Mouse (Mus musculus) cerebellum, postnatal 14 days (tissue): Measurements from ENCODE around the gene Slc8a3.

Source experiments
- DNase-seq, 2 experiments: peaks; one replicate each; pipeline ENCODE4 v3.0.0; 2021; ENCODE audit warnings: mixed read lengths in 2 of 2

Slc8a3 gene

DNA sequence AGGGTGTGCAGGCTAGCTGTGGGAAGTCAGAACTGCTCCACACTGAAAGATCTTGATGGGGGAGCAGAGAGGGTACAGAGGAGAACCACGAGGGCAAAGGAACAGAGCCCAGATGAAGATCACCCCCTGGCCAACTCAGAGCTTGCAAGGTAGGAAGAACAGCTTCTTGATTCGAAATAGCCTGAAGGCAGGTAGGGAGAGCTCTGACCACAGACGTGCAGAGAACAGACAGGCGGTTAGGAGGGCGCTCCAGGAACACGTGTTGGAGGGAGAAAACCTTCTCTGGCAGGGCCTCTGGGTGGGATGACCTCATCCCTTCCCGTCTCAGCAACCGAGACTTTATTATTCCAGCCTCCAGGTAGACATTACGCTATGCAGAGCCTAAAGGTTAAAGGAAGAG lies 157.7 kb downstream of the Slc8a3 start:
- no peak for DNase-seq

DNA sequence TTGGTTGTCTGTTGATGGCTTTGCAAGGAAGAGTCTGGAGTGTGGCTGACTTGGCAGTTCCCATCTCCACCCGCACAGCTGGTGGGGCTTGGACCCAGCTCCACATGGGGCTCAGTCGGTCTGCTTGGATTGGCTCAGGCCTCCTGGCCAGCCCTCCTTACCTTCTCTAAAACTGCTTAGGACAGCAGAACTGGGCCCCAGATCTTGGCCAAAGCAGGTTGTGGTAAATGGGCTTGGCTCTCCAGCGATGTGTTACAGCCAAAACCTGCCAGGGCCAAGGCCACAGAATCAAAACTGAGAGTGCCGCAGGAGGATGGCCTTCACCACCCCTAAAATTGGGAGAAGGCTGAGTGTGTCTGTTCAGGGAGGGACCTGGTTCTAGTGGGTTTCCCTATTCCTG lies 159.1 kb downstream of the Slc8a3 start:
- DNase-seq: peak; percentile 48 to 64

DNA sequence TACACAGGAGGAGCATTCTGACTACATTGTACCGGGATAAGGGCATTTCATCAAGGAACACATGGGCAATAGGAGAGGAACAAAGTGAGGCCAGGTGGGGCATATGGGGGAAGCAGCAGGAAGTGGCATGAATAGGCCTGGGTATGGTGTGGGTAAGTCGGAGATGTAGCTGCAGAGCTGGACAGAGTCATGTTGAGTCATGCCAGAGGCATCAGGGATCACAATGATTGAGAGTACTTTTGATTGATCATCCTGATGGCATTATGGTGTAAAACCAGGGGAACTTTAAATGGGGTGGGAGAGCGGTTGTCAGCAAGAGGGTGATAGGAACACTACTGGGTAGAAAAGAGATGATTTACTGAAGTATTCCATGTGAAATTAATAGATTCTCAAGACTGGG lies 160.0 kb downstream of the Slc8a3 start:
- peak in 1 of 2 experiments; percentile 41 for DNase-seq

DNA sequence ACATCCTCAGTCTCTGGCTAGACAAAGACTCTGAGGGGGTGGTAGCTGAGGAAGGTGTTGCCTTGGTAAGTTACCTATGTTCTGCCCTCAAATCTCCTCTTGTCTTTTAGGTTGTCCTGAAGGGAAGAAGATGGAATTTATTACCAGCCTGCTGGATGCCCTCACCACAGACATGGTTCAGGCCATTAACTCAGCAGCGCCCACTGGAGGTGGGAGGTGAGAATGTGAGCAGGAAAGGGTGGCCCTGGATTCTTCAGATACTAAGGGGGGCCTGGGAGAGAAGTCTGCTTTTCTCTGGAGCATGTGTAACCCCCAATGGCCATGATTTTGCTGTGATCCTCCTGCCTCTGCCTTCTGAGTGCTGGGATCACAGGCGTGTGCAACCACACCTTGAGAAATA lies 162.9 kb downstream of the Slc8a3 start:
- peak in 1 of 2 experiments; percentile 32 for DNase-seq

DNA sequence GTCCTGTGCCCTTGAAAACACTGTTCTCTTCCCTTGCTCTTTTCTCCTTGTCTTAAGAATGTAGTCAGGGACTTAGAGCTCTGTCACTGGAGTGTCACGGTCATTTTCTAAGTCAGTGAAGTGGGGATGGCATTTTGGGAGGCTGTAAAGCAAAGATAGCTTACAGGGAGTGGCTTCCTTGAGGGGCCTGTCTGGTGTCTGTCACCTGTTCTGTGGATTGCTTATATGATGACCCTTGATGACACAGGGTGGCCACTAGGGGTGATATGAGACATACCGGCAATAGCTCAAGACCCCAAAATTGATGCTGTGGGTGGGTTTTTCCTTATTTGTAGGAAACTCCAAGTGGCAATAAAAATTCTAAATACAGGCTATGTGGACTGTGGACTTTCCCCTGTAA lies 164.5 kb downstream of the Slc8a3 start:
- DNase-seq: no peak

DNA sequence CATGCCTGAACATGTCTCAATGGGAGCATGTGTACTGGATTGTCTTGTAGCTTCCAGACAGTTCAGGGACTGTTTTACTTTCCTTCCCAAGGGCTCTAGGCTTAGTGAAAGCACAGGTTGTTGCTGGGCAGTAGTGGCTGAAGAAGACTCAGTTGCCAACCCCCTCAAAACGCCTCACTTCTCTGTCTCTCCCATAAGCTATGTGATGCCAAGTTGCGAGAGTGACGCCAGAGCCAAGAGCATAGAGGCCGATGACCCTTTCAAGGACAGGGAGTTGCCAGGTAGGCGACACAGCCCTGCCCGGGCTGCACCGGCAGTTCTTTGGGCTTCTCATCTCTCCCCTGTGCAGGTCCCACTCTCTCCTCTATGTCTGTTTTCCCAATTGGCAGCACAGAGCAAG lies 164.9 kb downstream of the Slc8a3 start:
- no peak for DNase-seq

DNA sequence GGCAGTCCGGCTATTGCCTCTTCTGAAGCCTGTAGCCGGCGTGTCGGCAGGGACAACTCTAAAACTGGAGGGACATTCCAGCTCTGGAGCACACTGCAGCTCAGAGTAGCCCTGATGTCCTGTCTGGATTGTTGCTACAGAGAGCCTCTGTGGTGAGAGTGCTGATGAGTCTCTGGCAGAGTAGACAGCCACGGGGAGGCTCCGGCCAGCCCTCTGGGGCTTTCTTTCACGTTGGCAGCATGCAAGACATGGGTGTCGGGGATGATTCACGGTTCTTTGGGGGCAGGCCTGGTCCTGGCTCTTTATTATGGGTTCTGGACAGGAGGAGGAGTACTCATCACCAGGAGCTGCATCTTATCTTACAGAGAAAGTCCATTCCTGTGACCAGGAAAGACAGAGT lies 165.8 kb downstream of the Slc8a3 start:
- DNase-seq: no peak

DNA sequence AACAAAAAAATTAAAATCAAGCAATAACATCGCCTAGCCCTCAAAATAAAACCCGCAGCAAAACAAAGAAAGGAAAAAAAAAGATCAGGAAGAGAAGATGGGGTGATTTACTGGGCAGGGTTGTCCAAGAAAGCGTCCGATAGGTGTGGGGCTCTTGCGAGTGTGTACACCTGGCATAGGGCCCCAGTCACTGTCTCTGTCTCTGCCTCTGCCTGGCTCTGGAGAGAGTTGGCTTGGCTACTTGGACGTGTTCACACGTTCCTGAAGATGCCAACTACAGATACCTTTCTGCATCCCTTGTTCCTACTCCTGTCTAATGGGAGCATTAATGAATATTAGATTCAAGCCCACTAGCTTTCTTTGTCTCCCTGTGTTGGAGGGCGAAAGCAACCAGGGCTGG lies 166.4 kb downstream of the Slc8a3 start:
- peak in 1 of 2 experiments; percentile 41 for DNase-seq

DNA sequence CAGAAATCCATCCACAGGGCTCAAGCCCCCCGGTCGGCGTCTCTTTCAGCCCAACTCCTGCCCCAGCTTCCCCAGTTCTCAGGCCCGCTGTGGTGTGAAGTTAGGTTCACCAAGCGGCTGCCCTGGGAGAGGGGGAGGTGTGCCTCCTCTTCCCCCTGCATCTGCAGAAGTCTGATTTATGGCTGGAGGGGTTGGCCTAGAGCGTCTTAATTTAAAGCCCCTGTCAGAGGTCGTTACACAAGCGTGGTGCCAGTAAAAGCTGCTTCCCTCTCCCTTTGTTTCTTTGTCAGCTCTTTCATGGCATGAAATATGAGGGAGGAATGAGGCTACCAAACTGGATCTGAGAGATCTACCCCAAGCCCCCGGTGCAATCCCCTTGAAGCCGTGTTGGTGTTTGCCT lies 166.9 kb downstream of the Slc8a3 start:
- DNase-seq: no peak

DNA sequence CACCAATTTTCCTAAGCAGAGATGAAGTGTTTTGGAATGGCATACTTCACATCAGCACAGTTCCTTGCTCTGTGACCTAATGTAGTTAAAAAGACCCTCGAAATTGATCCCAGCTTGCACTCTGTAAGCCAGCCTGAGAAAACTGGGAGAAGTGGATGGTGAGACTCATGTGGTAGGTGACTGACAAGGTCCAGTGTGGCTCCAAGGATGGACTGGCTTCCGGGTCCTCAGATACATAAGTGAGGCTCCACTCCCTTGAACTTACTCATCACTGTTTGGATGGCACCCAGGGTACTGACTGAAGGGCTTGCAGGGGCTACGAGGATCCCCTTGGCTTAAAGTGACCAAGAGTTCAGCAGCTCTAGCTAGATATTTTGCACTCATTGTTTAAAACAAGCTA lies 169.4 kb downstream of the Slc8a3 start:
- no peak for DNase-seq

DNA sequence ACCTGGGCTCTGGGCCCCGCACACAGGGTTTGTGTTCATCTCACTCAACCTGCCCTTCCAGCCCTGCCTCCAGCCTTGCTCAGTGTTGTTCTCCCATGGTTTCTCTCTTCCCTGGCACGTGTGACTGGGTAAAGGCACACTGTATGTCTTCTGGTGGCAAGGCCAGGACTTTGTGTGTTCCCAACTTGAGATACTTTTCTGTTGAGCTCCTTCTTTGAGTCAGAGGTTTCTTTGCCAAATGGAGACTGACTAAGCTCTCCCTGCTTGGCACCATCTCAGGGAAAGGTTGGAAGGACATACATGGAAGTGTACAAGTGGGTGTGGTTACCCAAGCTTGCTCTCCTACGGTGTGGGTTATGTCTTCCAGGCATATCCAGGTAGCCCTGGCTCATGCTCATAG lies 169.8 kb downstream of the Slc8a3 start:
- DNase-seq: no peak

DNA sequence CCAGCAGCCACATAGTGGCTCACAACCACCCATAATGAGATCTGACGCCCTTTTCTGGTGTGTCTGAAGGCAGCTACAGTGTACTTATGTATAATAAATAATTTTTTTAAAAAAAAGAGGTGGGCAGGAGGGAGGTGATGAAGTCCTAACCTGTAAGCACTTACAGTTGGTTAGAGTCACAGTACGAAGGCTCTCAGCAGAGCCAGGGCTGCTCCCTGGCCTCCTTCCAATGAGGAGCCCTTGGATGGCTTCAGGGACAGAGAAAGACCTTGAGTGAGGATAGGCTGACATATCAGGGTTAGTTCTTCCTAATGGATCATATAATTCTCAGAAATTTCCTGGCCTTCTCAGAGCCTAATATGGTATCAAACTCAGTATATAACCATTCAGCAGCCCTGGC lies 171.7 kb downstream of the Slc8a3 start:
- DNase-seq: no peak

DNA sequence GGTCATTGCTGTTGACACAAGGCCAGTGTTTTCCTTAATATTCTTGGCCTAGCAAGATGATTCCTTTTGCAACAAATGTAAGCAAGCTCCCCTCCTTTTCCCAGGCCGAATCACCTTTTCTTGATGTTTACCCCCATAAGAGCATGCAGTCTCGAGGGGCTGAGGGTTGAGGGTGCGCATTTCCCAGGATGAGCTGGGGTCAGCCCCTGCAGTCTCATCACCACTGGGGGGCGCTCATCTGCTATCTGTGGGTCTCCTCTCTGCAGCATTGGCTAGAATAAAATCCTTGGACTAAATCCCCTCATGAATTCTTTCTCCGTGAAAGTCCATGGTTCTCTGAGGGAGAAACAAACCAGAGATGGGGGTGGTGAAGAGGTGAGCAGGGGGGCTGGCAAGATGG lies 172.1 kb downstream of the Slc8a3 start:
- peak; percentile 47 to 73 for DNase-seq

DNA sequence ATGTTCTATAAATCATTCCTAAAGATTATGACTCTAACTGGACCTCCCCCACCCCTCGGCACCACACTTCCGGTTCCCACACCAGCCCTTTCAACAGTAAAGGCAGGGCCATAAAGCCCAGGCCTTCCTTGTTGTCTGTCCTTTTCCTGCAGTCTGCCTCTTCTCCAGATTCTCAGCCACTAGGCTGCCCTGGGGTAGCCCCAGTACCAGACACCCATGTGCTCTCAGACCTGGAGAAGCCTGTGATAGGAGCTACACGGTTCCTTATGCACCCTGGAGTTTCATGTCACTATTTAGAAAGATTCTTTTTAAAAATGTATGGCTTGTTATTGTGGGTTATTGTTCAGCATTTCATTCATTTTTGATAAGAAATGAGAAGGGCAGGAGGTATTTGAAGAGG lies 172.6 kb downstream of the Slc8a3 start:
- DNase-seq: no peak

DNA sequence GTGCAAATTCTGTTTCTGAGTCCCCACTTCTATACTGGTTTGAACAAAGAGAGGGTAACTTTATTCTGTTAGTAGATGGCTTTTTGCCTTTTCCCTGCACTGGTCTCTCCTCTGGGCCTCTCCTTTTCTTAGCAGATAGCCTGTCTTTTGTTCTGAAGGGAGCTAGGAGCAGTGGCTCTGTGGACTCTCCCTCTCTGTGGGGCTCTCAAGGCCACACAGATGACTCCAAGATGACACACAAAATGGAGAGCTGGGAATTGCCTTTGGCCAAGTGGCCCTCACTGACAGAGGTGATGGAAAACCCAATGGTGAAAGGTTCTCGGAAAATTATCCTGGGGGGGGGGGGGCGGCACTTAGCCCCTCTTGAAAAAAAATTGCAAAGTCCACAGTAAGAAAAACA lies 173.0 kb downstream of the Slc8a3 start:
- no peak for DNase-seq

DNA sequence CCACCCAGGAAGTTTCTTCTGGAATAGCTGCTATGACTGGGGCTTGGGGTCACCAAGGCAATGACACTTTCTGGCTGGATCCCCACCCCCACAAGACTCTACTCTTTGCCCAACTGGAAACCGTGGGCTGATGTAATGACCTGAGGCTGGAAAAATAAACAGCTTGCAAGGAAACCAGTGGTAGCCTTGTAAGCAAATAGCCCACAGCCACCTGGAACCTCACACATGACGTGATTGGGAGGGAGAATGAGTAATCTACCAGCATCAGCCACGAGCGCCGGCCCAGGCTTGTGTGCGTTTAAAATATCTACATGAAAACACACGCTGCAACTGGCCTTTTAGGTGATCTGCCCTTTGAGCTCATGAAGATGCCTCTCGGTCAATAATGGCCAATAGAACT lies 176.1 kb downstream of the Slc8a3 start:
- DNase-seq: no peak

DNA sequence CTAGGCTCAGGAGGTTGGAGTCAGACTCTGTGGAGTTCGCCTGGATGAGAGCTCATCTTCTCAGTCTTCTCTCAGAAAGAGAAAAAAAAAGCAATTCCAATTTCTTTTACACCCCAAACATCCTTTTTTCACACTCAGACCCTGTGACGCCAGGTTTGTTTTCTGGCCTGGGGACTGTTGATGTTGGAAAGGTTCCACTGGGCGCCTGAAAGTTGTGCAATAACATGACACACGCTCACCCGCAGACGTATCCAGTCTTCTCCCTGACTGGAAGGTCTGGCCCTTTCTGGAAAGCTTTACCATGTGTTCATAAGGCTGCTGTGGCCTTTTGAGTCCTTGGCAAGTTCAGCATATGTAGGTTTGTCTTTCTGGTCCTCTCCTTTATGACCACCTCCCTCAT lies 177.3 kb downstream of the Slc8a3 start:
- no peak for DNase-seq

DNA sequence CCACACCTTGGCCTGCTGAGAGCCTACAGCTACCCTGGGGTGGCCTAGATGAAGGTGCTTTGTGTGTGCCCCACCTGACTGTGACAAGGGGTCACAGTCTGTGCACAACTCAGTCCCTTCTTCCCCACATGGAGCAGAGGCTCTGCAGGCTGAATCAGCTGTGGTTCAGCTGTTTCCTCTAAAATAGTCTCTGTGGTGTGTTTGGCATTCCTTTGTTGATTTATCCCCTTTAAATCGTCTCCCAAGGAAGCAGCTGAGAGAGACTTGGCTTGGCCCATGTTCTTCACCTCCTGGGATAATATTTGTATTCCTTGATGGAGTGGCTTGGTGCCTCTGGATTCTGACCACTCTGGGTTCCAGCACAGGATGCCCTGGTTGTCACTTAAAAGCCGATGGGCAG lies 180.9 kb downstream of the Slc8a3 start:
- DNase-seq: no peak

DNA sequence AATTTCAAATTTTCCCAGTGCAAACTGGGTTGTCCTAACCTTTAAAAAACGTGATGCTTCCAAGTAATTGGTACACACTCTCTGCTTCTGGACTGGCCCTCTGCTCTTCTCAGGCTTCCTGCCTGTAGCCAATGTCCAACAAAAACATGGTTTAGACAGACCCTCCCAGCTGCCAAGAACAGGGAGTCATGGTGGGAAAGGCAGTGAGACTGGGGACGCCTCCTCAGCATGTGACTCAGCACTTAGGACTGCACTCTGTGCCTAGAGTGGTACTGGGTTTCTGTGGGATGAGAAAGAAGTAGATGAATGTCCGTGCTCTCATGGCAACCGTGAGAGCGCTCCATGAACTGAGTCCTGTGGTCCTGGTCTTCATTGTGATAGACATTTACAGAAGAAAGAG lies 182.1 kb downstream of the Slc8a3 start:
- DNase-seq: no peak

DNA sequence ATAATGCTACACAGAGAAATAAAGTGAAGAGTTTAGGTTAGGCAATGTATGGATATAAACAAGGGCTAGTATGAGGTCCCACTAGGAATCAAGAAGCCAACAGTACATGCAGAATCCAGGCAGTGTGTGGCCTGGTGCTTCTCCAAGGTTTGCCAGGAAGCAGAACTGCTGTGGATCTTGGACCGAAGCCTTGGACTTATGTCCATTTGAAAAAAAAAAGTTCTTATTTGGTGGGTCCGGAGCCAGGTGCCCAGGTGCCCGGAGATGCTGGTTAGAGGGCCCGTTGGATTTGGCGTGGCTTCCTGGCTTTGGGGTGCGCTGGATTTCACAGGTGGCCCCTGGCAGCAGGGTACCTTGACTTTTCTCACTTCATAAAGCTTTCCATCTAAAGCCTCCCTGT lies 185.0 kb downstream of the Slc8a3 start:
- no peak for DNase-seq
